Mouse (Mus musculus) ES-Bruce4 (cell line): ENCODE results near the gene Amph. TPM values are rescaled to one million over a fixed set of nuclear protein-coding genes. Genes with fewer than 3 reads are reported as not detected.

Experiments used
- H3K27ac ChIP-seq: 2 replicates; pipeline ENCODE4 v1.5.1; 2012; ENCODE audit warnings: low read length, inconsistent platforms; ENCODE audit not compliant: insufficient read depth
- H3K27me3 ChIP-seq: 2 replicates; pipeline ENCODE4 v1.6.1; 2012; ENCODE audit warnings: mild to moderate bottlenecking, low read length, inconsistent platforms; ENCODE audit not compliant: control insufficient read depth, poor library complexity, insufficient read depth, severe bottlenecking
- H3K36me3 ChIP-seq: 2 replicates; pipeline ENCODE4 v1.6.1; 2012; ENCODE audit warnings: inconsistent platforms, mild to moderate bottlenecking, low read length, moderate library complexity; ENCODE audit not compliant: control insufficient read depth, poor library complexity, insufficient read depth, severe bottlenecking
- H3K4me1 ChIP-seq: one replicate; pipeline ENCODE4 v1.8.1; 2011; ENCODE audit warnings: low read length; ENCODE audit not compliant: control insufficient read depth, insufficient read depth
- H3K4me3 ChIP-seq: 2 replicates; pipeline ENCODE4 v1.5.1; 2011; ENCODE audit warnings: low read depth, mild to moderate bottlenecking, low read length
- H3K9ac ChIP-seq: 2 replicates; pipeline ENCODE4 v1.6.1; 2012; ENCODE audit warnings: low read depth, mild to moderate bottlenecking, inconsistent platforms; ENCODE audit not compliant: poor library complexity, severe bottlenecking
- H3K9me3 ChIP-seq: replicated peaks from 2 replicates; pipeline ENCODE4 v1.6.1; 2012; ENCODE audit warnings: mild to moderate bottlenecking, low read length, inconsistent platforms; ENCODE audit not compliant: control insufficient read depth, poor library complexity, insufficient read depth, severe bottlenecking
- CTCF ChIP-seq: IDR thresholded peaks from one replicate; pipeline ENCODE4 v1.8.1; 2011; ENCODE audit warnings: low read depth, low read length
- EP300 ChIP-seq: IDR thresholded peaks from 2 replicates; pipeline ENCODE4 v1.6.1; 2011; ENCODE audit warnings: low read depth, low read length; ENCODE audit not compliant: insufficient read depth
- POLR2A ChIP-seq: IDR thresholded peaks from one replicate; pipeline ENCODE4 v1.8.1; 2011; ENCODE audit warnings: low read length; ENCODE audit not compliant: insufficient read depth
- polyA plus RNA-seq: library from polyadenylated mRNA; stranded (reverse); fragments of >200 nt; gene quantifications from 2 replicates; pipeline ENCODE4 v1.2.4, GENCODE M21; 2011; ENCODE audit warnings: low read depth; ENCODE audit not compliant: missing spikeins, insufficient read depth, insufficient read length

Amph gene
- polyA plus RNA-seq, 1 experiment, result 13.6 TPM

- H3K4me1 ChIP-seq, result no peaks in the 10 kb centered on the region
Observed at GRCm38 (mm10) chr13:18949626-18950200, 1.7 kb downstream of the Amph start.

GRCm38 (mm10) chr13:18953575-18953974 is 5.6 kb downstream of the Amph start:
- Histone ChIP-seq H3K27ac (no peak overlapping the region), H3K36me3 (no peaks in the 10 kb centered on the region), H3K4me3 (no peak overlapping the region), H3K9ac (no peak overlapping the region), H3K4me1 (no peaks in the 10 kb centered on the region), H3K9me3 (no peaks in the 10 kb centered on the region), H3K27me3 (no peaks in the 10 kb centered on the region)
- TF ChIP-seq POLR2A (no peak), CTCF (no peak), EP300 (no peak)

More at GRCm38 (mm10) chr13:18949626-18950200, 1.7 kb downstream of the Amph start:
- H3K4me3 ChIP-seq, result no peak overlapping the region
- H3K27me3 ChIP-seq, result no peaks in the 10 kb centered on the region
- TF ChIP-seq EP300, result no peak
- TF ChIP-seq CTCF, result no peak
- TF ChIP-seq POLR2A, result no peak
- no peak overlapping the region for H3K9ac ChIP-seq
- H3K36me3 ChIP-seq, result no peaks in the 10 kb centered on the region
- H3K9me3 ChIP-seq, result no peaks in the 10 kb centered on the region
- H3K27ac ChIP-seq, result no peak overlapping the region

DNA sequence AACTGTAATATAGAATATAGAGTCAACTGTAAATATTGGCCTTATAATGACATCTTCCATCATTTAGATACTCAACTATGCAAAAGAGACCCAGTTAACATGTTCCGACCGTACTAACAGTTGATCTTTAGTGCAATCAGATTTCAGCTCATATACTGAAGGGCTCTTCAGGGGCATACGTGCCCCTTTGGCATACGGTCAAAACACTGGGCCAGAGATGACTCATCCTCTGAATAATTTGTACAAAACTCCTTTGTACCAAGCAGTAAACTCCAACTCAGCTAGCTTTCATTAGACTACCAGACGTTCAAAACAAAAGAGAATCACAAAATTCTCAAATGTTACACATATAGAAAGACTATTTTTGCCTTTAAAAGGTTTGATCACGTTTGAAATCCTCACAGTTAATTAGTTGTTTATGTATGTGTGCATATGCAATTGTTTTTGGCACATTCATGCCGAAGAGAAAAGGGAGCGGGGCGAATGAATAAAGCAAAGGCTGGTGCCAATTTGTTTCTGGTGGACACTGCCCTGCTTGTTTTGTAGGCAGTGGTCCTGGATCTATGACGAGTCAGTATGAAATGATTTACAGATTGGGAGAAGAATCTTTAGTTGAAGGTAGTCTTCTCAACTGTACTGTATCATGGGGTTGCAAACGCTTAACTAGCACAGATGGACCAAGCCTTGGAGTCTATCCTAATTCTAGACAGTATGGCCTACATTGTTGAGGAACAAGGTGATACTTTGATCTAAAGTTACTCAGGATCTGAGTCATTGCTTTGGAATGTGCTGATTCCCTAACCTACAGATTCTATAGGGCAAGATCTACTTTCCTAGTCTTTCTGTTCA is 8.3 kb downstream of the Amph start:
- no peak overlapping the region for H3K4me3 ChIP-seq
- TF ChIP-seq POLR2A, result no peak
- TF ChIP-seq EP300, result no peak
- TF ChIP-seq CTCF, result no peak

DNA sequence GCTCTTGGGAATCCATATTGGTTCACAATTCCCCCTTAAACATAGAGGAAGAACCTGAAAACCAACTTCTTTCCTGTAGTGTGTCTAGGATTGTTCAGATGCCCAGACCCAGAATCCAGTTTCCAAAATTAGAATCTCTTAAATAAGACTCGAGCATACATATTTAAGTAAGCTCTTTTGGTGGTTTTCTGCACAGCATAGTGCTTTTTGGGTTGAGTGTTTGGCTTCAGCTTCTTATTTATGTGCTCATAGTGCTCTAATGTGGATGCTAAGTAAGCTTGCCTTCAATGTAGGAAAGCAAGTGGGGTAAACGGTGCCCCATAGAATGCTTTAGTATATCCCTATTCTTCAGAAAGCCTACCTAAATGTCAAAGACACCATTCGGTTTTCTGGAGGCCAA is 9.0 kb downstream of the Amph start:
- H3K4me3 ChIP-seq, result no peak overlapping the region

More for the DNA sequence above, 8.3 kb downstream of the Amph start:
- no peaks in the 10 kb centered on the region for H3K27me3 ChIP-seq
- no peaks in the 10 kb centered on the region for H3K36me3 ChIP-seq
- no peak overlapping the region for H3K9ac ChIP-seq
- no peak overlapping the region for H3K27ac ChIP-seq
- H3K9me3 ChIP-seq, result no peaks in the 10 kb centered on the region
- no peaks in the 10 kb centered on the region for H3K4me1 ChIP-seq

DNA sequence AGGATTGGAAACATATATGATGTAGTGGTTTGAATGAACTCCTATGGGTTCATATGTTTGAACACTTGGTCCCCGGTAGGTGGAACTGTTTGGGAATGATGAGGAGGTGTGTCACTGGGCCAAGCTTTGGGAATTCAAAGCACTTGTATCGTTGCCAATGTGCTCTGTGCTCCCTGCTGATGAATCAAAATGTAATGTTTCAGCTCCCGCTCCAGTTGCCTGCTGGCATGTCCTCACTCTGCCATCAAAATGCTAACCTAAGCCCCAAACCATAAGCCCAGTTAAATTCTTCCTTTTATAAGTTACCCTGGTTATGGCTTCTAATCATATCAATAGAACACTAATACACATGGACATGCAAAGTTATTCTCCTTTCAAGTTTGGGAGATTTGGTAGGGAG is 24.6 kb downstream of the Amph start:
- Histone ChIP-seq H3K9ac (no peak overlapping the region), H3K27me3 (no peaks in the 10 kb centered on the region), H3K27ac (no peak overlapping the region), H3K9me3 (no peaks in the 10 kb centered on the region), H3K4me1 (no peaks in the 10 kb centered on the region), H3K4me3 (no peak overlapping the region), H3K36me3 (no peaks in the 10 kb centered on the region)
- TF ChIP-seq CTCF (no peak), POLR2A (no peak), EP300 (no peak)

More for the DNA sequence above, 9.0 kb downstream of the Amph start:
- H3K9ac ChIP-seq, result no peak overlapping the region
- no peaks in the 10 kb centered on the region for H3K36me3 ChIP-seq
- no peaks in the 10 kb centered on the region for H3K9me3 ChIP-seq
- no peak overlapping the region for H3K27ac ChIP-seq
- H3K27me3 ChIP-seq, result no peaks in the 10 kb centered on the region
- TF ChIP-seq CTCF (no peak), POLR2A (no peak)
- H3K4me1 ChIP-seq, result no peaks in the 10 kb centered on the region

DNA sequence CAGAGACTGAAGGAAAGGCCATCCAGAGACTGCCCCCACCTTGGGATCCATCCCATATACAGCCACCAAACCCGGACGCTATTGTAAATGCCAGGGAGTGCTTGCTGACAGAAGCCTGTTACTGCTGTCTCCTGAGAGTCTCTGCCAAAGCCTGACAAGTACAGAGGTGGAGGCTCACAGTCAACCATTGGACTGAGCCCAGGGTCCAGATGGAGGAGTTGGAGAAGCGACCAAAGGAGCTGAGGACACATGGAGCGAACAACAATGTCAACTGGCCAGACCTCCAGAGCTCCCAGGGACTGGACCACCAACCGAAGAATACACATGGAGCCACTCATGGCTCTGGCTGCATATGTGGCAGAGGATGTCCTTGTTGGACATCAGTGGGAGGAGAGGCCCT is 26.3 kb downstream of the Amph start:
- H3K27me3 ChIP-seq, result no peaks in the 10 kb centered on the region
- no peak overlapping the region for H3K9ac ChIP-seq
- H3K4me3 ChIP-seq, result no peak overlapping the region
- no peak for TF ChIP-seq EP300
- TF ChIP-seq POLR2A, result no peak
- no peak for TF ChIP-seq CTCF
- H3K4me1 ChIP-seq, result no peaks in the 10 kb centered on the region
- H3K36me3 ChIP-seq, result no peaks in the 10 kb centered on the region
- H3K9me3 ChIP-seq, result no peaks in the 10 kb centered on the region
- H3K27ac ChIP-seq, result no peak overlapping the region
